Mouse (Mus musculus) common myeloid progenitor, adult 5-6 weeks (primary cell): Measurements from ENCODE around the gene Ppp3ca. TPM values are rescaled to one million over a fixed set of nuclear protein-coding genes. Genes with fewer than 3 reads are reported as not detected.

Experiments used
- ATAC-seq: replicated peaks from 2 replicates; pipeline ENCODE4 v1.8.0; 2016; ENCODE audit warnings: low read depth, mild to moderate bottlenecking, moderate TSS enrichment, inconsistent platforms; ENCODE audit not compliant: poor library complexity, severe bottlenecking
- total RNA-seq: library from RNA; stranded (forward); fragments of 200-1000, 187-1606 nt; gene quantifications from 2 replicates; pipeline ENCODE4 v1.2.3, GENCODE M21; 2017

Ppp3ca gene
- total RNA-seq, 1 experiment from 2014 or later, result 45.0 TPM

DNA sequence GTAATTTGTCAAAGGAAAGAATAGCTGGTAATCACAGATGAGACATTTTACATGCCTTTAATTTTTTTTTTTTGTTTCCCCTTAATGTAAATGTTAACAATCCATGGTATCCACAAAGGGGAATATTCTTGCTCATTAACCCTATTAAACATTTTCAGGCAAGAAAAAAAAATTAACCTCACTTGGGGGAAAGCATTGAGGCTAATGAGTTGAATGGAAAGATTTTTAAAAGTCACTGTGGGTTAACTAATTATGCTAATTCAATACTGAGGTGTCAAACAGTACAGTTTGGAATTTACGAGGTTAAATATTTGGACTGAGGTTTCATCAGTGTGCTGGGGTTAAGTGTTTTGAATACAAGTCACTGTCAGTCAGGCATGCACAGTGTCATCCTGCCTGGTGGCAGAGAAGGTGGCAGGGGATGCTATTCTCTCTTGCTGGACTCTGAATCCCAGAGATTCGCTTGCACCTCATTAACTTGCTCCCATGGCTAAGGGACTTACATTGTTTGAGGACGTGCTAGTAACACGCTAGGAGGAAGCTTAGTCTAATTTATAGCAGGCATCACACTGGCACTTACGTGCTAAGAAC lies 82.3 kb downstream of the Ppp3ca start:
- ATAC-seq, result no peak

DNA sequence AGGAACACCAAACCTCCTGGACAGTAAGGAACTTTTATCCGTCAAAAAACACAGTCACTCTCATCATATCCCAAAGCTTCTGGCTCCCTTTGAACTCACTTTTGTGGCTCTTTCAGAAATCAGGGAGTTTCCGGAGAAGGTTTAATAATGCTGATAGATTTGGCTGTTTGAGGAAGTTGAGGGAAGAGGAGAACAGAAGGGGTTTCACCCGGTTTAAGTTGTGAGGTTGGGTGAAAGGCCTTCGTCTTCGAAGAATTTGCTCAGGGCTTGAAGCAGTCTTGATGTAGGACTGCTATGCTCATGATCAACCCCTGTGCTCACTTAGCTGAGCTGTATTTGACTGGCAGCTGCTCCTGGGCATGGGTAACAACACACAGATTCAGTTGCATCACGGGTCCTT lies 86.2 kb downstream of the Ppp3ca start:
- peak; percentile 58; the same call in 1 of the 2 replicates for ATAC-seq

DNA sequence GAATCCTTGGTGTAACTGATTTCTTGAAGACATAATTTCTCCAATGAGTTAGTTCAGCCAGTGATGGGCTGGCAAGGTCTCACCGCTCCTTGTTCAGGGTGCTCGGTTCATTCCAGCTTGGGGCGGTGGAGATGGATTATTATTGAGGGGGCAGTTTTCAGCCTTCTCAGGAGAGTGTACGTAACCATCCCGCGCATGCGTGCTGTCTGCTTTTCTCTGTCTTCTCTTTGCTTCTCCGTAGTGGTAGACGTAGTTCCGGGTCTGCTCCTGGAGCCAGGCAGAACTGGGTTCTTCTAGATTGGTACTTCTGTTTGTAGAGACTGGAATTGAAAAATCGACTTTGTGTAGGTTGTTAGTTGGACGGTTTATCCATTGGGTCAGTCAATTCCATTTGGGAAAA lies 89.5 kb downstream of the Ppp3ca start:
- ATAC-seq, result no peak

DNA sequence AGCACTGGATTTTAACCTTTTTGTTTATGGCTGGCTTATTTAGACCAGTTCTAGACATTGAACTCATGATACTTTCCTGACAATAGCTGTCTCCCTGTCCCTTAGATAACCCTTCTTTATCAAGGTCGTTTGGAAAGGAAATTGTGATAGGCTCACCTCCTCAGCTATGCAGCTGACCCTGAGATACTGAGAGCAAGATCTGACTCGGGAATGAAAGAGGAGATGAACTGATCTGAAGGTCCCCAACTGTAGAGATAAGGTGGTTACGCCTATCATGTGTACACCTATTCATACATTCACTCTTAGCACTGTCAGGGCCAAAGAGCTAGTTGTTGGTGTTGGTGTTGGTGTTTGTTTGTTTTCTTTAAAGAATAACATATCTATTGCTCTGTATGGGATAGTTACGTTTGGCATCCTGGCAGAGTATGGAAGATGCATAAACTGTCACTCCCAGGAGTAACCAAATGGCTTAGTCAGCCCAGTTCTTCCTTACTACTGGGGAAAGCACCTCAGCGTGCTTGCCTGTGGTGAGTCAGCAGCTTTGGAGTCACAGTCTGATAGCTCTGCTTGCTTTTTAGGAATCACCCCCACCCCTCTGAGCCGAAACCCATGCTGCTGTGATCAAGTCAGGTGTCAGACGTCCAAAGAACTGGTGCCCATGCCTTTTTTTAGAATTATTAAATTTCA lies 91.5 kb downstream of the Ppp3ca start:
- ATAC-seq, result peak; percentile 88

DNA sequence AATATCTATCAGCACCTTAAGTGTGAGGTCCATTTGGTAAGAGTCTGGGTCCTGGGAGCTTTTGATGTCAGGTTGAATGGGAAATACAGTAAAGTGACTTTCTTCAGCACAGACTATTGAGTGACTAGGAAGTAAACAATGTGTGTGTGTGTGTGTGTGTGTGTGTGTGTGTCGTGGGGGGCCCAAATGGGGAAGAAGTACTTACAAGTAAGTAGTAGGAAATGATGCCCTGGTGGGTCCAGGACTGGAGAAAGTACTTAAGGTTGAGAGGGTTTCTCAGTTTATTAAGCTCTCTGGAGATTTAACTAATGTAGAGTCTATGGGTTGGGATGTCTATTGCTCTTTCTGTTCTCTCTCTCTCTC lies 92.0 kb downstream of the Ppp3ca start:
- peak; percentile 24; the same call in 1 of the 2 replicates for ATAC-seq

DNA sequence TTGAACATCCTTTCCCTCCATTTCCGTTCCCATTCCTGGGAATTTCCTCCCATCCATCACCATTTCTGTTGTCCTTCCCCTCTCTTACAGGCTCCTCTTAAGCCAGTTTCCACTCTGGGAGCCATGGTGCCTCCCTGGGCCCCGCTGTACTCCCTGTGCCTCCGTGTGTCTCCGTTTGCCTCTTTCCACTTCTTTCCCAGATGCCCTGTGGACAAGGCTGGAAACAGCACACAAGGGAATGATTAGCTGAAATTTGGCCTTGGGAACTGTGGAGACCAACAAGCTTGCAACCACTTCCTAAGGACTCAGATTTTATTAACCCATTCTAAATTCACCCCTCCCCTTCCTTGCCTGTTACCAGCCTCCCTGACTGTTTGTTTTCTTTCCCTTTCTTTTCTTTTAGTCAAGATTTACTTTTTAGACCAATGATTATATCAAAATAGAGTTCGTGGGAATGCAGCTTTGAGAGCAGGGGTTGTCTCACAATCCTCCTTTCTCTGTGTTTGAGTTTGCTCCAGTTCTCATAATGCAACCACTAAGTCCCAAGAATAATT lies 93.9 kb downstream of the Ppp3ca start:
- no peak for ATAC-seq

DNA sequence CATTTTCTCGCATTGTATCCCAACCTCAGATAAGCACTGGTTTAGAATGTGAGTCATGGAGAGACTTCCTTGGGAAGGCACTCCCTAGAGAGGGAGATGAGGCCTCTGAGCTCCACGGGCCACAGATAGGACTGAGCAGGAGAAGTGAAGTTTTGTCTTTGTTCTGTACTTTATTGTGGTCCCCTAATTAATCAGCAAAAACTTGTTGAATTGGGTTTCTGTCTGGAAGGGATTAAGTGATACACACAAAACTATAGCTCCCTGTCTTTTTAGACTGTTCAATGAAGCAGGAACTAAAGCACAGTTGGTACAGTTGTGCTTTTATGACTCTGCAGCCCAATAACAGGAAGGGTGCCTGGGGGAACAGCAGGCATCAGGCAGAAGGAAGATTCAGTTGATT lies 95.6 kb downstream of the Ppp3ca start:
- ATAC-seq, result no peak

DNA sequence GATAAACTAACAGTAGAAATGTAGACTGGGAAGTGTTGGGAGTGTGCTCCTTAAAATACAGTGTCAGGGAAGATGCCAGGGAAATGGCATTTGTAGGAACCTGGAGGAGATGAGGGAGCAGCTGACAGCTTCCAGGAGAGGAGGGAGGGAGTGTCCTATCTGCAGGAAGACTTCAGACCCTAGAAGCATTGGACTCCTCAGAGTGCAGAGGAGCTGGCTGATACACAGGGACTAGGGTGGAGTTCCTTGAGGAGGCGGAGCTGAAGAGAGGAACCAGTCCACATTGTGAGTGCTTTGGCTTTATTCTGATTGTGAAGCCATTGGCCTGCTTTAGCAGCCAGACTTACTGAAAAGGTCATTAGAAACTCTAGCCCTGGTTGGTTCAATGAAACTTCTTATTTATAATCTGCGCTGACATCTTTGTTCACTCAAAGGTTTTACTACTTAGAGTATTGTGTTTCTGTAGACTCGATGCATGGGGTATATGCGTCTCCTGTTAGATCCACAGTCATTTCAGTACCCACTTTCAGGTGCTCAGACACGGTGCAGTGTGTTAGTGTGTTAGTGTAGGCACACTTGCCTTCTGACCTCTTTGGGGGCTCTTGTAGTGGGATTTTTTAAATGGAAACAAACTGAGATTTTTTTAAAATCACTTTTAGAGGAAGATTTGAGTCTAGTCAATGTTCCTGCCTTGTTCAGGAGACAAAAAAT lies 99.0 kb downstream of the Ppp3ca start:
- ATAC-seq, result peak; percentile 53; the same call in 1 of the 2 replicates

DNA sequence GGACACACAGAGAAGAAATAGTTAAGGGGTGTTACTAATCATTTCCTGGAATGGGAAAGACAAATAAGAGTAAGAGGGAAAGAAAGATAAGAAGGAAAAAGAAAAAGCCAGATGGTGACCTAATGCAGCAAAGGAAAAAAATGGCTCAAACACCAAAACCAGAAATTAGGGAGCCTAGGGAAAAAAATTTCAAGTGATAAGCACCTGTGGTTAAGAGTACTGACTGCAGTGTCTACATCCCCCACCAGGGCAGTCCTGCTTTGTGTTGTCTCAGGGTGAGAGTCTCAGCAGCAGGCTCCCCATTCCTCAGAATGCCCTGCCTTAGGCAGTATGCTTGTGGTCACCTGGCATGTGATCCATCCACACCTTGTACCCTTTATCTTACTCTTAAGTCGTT lies 99.6 kb downstream of the Ppp3ca start:
- peak; percentile 67 for ATAC-seq

DNA sequence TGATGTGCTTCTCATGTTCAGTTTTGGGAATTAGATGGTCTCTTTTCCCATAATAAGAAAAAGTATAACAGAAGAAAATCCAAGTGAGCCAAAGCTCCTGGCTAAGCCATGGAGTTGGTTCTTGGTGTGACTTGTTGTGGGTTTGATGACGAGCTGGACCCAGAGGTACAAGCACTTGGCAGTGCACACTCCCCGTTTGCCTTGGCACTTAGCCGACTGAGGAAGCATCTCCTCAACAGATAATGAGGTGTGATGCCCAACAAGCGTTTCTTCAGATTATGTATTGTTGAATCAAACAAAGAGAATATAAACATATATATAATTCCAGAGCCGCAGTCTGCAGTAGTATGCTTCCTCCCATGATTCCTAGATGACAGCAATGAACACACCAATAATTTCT lies 101.8 kb downstream of the Ppp3ca start:
- ATAC-seq, result no peak

DNA sequence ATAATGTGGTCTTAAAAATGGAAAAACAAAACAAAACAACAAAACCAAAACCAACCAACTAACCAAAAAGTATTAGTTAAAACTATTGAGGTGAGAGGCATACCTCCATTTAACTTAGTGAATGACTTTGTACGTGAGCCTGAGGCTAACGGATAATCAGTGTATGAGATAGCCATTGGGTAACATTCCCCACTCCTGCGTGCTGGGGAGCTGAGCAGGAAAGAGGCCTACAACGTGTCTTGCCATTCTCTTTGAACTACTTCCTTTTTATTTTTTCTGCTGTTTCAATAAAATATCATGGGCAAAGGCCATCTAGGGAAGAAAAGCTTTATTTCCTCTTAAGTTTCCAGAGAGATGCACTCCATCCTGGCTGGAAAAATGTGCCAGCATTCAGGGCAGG lies 103.3 kb downstream of the Ppp3ca start:
- no peak for ATAC-seq

DNA sequence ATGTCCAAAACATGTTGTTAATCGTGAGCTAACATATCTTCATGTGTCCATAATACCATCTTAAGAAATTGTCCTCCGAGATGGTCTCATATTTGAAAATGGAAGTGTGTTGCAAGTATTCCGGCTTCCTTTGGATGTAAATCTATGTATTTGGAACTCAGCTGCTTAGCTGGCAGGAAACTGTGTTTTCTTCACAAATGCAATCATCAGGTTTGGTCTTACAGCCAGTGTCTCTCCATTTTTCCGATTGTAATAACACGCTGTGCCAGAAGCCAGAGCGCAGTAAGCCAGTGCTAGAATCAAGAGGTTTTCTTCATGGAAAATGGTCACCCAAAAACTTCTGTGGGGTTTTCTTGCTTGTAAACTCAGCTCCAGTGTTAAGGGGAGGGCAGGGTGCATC lies 104.3 kb downstream of the Ppp3ca start:
- no peak for ATAC-seq

DNA sequence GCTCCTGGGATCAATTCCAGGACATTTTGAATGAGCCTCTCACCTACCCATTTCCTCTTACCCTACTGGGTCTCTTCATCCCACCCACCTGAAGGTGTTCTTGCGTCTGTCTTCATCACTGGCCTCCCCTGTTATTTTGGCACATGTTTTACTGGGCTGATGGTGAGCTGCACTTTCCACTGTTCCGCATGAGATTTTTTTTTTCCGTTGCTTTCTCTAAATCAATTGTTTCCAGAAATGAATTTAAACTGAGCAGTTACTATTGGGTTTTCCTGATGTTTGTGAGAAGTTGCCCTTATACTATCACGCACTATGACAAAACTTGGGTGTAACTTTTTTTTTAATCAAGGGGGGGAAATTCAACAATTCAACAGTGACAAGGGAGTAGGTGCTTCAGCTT lies 106.6 kb downstream of the Ppp3ca start:
- ATAC-seq, result no peak

DNA sequence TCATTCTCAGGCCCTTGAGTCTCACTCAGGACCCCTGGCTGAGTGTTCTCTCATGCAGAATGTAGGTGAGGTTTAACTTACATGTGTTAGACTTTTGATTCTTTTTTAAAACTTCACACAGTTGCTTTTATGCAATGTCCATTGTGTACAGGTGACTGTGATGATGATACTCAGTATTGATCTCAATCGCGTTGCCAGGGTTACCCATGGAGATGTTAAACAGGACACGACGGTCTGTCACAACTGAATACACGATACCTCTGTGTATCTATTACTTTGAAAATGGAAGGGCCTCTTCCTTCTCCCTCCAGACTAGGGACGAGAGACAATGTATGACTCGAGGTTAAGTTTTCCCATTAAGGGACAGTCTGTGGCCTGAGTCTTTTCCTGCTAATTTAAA lies 107.5 kb downstream of the Ppp3ca start:
- ATAC-seq, result no peak

DNA sequence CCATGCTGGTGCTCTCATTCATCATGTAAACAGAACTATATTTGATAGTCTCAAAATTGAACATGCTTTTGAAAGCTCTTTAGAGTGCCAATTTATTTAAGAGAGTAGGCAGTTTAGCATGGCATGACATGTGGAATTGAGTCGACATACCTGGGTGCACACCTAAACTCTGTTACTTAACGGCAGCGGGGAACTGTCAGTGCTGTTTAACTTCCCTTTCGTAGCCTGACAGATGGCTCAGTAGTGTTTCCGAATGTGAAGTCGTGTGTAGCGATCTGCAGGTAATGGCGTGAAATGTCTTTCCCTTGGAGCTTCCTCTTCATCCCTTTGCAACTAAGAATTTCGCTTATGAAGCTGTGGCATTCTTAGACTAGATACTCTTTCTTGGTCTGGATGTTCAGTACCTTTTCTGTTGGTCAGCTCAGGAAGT lies 107.9 kb downstream of the Ppp3ca start:
- ATAC-seq, result no peak

DNA sequence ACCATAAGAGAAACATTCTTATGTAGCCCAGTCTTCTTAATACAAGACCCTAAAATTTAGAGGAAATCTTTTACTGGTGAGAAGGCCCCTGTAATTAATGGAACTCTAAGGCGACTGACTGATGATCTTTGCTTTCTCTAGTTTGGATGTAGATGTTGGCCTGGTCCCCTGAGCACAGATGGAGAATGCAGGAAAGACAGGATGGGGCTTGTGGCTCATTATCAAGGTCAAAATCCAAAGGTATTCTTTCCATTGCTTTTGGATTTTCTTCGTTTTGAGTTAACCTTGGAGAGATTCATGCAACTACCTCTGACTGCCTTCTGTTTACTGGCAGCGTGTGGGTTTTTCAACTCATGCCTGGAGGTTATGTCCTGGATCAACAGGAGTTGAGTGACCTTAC lies 110.4 kb downstream of the Ppp3ca start:
- no peak for ATAC-seq

DNA sequence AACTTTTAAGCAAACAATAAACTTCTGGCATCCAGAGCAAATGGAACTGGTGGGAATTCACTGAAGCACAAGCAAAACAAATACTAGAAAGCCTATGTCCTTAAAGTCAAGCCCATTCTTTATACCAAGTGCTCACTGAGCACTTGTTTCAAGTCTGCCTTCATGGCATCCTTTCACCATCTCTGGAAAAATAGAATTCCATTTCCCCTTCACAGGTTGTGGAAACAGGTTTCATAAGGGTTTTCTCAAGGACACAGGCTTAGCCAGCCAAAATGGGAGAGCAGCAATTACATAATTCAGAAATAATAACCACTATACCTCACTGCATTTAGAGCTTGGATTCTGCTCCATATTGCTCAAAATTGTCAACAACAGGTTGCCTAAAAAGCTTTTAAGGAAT lies 112.1 kb downstream of the Ppp3ca start:
- ATAC-seq, result no peak

DNA sequence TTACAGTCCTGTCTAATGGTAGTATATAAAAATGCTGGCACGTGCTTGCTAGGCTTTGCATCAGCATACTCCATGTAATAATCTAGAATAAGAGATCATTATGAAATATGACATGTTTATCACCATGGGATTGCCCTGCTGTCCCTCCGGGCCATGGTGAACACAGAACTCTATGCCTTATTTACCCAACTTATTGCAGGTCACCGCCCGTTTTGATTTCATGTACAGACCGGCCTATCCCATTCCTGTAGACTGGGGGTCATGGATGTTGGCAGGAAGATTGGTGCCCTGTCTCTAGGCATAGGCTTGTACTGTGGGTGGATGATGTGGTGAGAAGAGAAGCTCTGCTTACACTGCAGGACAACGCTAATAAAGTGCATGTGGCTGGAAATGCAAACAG lies 115.8 kb downstream of the Ppp3ca start:
- ATAC-seq, result no peak

DNA sequence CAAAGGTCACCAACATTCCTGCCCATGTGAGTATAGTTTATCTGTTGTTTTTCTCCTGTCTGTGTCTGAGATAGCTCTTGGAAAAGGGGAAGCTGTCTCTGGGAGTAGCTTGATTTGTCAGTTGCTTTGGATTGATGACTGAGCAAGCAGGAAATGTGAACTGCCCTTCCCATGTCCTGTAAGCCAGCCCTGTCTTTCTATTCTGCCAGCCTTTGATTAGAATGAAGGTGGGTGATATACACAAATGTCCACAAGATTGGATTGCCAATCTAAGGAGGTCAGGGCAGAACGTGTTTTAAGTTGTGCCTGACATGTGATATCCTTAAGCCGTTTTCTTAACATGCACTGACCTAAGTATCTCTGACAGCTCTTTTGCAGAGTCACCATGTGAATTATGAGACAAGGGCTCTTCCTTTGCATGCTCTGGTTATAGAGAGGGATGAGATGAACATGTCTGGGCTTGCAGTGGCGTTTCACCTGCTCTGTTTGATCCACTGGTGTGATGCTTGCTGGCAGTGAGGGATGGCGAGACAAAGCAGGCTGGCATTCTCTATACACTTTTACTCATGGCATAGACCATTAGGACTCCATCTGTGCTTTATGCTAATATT lies 120.4 kb downstream of the Ppp3ca start:
- peak; percentile 71 for ATAC-seq

DNA sequence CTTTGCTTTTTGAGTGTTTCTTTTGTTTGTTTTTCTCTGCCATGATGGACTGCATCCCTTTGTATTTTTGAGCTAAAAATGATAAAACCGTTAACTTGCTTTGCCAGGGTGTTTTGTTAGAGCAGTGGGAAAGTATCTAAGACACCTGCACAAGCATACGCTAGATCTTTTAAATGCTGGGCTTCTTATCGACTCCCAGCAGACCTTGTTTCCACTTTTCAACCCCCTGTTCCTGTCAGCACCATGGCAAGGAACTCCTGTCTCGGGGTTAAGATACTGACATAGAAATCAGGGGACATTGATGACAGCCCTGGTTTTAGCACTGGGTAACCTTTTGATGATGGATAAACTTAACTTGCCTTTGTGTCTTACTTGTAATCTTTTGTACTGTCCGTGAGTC lies 121.5 kb downstream of the Ppp3ca start:
- peak; percentile 37; the same call in 1 of the 2 replicates for ATAC-seq

DNA sequence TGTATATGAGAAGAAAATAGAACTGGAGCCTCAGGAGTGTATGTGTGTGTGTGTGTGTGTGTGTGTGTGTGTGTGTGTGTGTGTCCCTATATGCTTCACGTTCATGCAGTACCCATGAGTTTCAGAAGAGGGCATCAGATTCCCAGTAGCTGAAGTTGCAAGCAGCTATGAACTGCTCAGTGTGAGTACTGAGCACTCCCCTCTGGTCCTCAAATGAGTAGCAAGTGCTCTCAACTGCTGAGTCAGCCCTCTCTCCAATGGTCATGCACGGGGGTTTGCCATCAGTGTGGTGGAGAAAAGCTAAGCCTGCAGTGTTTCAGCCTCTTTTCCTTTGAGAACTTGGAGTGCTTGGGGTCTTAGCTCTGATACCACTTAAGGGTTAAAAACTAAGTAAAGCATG lies 122.0 kb downstream of the Ppp3ca start:
- no peak for ATAC-seq
